Mouse (Mus musculus) ES-E14 (cell line): ENCODE data around the gene Mei1. TPM values are rescaled to one million over a fixed set of nuclear protein-coding genes. Genes with fewer than 3 reads are reported as not detected.

ENCODE experiments used
- DNase-seq: peaks from one replicate; pipeline ENCODE4 v3.0.0-alpha.2; 2013; ENCODE audit warnings: low read depth, low spot score
- H3K27ac ChIP-seq: 2 replicates; pipeline ENCODE4 v1.5.1; 2012; ENCODE audit warnings: low read depth, mild to moderate bottlenecking, low read length, moderate library complexity, mixed read lengths; ENCODE audit not compliant: poor library complexity, insufficient read depth, severe bottlenecking
- H3K36me3 ChIP-seq: 2 replicates; pipeline ENCODE4 v1.6.1; 2012; ENCODE audit warnings: mild to moderate bottlenecking, low read length, moderate library complexity, mixed read lengths; ENCODE audit not compliant: control insufficient read depth, poor library complexity, insufficient read depth, severe bottlenecking
- H3K4me1 ChIP-seq, 2 experiments: fragments of 150-350 bp in 1 of 2; sonication (generic) in 1 of 2; 2 replicates each; pipeline ENCODE4 v1.6.1; 2012; ENCODE audit warnings: low read length in 2 of 2, mild to moderate bottlenecking in 1 of 2, mixed read lengths in 1 of 2; ENCODE audit not compliant: control insufficient read depth in 2 of 2, insufficient read depth in 2 of 2, poor library complexity in 1 of 2
- H3K4me3 ChIP-seq, 2 experiments: fragments of 150-350 bp in 1 of 2; sonication (generic) in 1 of 2; 2 replicates each; pipeline ENCODE4 v1.5.1; 2012; ENCODE audit warnings: low read length in 2 of 2, low read depth in 1 of 2, mild to moderate bottlenecking in 1 of 2, mixed read lengths in 1 of 2; ENCODE audit not compliant: insufficient read depth in 1 of 2, poor library complexity in 1 of 2, severe bottlenecking in 1 of 2
- H3K9ac ChIP-seq: 2 replicates; pipeline ENCODE4 v1.6.1; 2012; ENCODE audit warnings: low read depth, mild to moderate bottlenecking, low read length, mixed read lengths; ENCODE audit not compliant: poor library complexity, insufficient read depth, severe bottlenecking
- H3K9me3 ChIP-seq: fragments of 150-350 bp; sonication (generic); 2 replicates; pipeline ENCODE4 v1.6.1; 2012; ENCODE audit warnings: low read depth, mild to moderate bottlenecking, low read length; ENCODE audit not compliant: control insufficient read depth, insufficient read depth
- CHD2 ChIP-seq: IDR thresholded peaks from 2 replicates; pipeline ENCODE4 v1.6.1; 2014; ENCODE audit warnings: mild to moderate bottlenecking, low read depth, low read length, inconsistent platforms
- HCFC1 ChIP-seq: IDR thresholded peaks from 2 replicates; pipeline ENCODE4 v1.6.1; 2012; ENCODE audit warnings: low read length, inconsistent platforms, borderline replicate concordance; ENCODE audit not compliant: insufficient read depth
- MAFK ChIP-seq: IDR thresholded peaks from 2 replicates; pipeline ENCODE4 v1.6.1; 2014; ENCODE audit warnings: mild to moderate bottlenecking, low read depth, low read length, inconsistent platforms; ENCODE audit not compliant: insufficient read depth
- ZC3H11A ChIP-seq: IDR thresholded peaks from 2 replicates; pipeline ENCODE4 v1.6.1; 2012; ENCODE audit warnings: low read depth, mild to moderate bottlenecking, inconsistent platforms, low read length, borderline replicate concordance
- ZNF384 ChIP-seq: IDR thresholded peaks from 2 replicates; pipeline ENCODE4 v1.6.1; 2012; ENCODE audit warnings: low read depth, low read length, inconsistent platforms
- in situ Hi-C, 2 experiments: fragments of 600-800 bp; cut with MboI; formaldehyde crosslinking; loops; one replicate each; pipeline ENCODE4 v1.15.1; 2025; ENCODE audit warnings: low sequenced_read_pairs in 2 of 2, inconsistent platforms in 1 of 2; ENCODE audit not compliant: unreplicated experiment in 2 of 2
- total RNA-seq: library from RNA; depleted of rRNA; stranded (reverse); fragments of 300-350 nt; gene quantifications from 2 replicates; pipeline ENCODE4 v1.2.3, GENCODE M21; 2012

The Mei1 gene
- total RNA-seq, 1 experiment, result 0.40 TPM

DNA sequence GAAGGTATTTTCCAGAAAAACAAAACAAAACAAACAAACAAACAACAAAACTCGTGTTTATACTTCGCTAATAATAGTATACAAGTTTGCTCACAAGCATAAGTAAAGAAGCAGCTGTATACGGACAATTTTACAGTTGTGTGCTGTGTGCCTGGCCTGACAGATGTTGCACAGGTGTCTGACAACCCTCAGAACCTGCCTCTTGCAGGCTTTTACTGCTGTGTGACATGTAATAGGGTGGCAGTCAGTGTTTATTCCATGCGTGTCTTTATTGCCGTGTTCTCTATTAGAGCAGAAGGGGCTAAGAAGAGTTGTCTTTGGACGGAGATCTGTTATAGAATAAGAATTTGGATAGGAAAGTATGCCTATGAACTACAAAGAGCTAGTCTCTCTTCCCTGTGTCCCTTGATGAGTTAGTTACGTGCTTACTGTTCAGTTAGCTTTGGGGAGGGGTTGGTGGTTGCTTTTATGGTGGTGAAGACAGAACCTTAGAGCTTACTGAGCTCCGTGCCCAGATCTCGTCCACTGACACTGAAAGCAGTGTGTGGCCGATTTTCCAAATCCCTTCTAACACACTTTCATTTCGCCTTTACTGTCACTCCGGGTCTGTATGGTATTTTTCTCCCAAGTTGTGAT lies 92.3 kb downstream of the Mei1 start:
- no peak for TF ChIP-seq HCFC1
- no peak for TF ChIP-seq ZNF384
- no peak for TF ChIP-seq ZC3H11A
- TF ChIP-seq CHD2, result no peak
- TF ChIP-seq MAFK, result no peak
- Histone ChIP-seq H3K36me3 (peaks cover 5% of the 10 kb centered on the region; the same call in 1 of the 2 replicates), H3K27ac (no peak overlapping the region), H3K4me3 (no peak overlapping the region), H3K4me1 (peaks cover 13 to 31% of the 10 kb centered on the region in 2 experiments; a peak in 3 of 4 replicates), H3K9ac (no peak overlapping the region), H3K9me3 (no peaks in the 10 kb centered on the region)
- no peak for DNase-seq
- in situ Hi-C loops, result no loop called here

DNA sequence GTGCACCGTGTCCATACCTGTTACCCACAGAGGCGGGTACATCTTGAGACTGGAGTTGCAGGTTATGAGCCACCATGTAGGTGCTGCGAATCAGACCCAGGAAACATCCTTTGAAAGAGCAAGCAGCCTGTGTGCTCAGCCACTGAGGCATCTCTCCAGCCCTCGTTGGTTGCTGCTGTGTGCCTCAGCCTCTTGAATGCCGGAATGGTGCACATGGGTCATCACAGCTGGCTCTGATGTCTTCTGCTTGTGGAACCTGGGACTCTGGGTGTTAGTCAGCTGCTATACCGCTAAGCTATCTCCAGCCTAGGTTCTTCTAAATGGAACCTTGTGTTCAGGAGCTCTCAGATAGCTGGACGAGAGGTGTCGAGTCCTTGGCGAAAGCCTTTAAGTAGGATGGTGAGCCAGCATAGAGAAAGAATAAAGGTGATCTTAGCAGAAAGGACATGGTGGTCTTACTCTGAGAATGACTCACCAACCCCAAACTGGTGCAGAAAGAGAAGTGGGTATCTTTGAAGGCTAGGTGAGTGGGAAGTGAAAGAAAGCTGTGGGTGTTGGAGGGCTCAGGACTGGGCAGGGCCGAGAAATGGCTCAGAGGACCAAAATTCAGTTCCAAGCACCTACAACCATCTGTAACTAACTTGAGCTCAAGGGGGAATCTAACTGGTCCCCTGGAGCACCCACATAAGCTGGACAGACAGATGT lies 93.7 kb downstream of the Mei1 start:
- no peak for DNase-seq
- Histone ChIP-seq H3K9ac (no peak overlapping the region), H3K9me3 (no peaks in the 10 kb centered on the region), H3K27ac (no peak overlapping the region), H3K36me3 (peaks cover 6% of the 10 kb centered on the region; the same call in 1 of the 2 replicates), H3K4me3 (no peak overlapping the region), H3K4me1 (peaks cover 15 to 36% of the 10 kb centered on the region in 2 experiments)
- no peak for TF ChIP-seq ZC3H11A
- TF ChIP-seq MAFK, result no peak
- TF ChIP-seq ZNF384, result no peak
- no peak for TF ChIP-seq HCFC1
- no peak for TF ChIP-seq CHD2
- in situ Hi-C loops, result no loop called here

DNA sequence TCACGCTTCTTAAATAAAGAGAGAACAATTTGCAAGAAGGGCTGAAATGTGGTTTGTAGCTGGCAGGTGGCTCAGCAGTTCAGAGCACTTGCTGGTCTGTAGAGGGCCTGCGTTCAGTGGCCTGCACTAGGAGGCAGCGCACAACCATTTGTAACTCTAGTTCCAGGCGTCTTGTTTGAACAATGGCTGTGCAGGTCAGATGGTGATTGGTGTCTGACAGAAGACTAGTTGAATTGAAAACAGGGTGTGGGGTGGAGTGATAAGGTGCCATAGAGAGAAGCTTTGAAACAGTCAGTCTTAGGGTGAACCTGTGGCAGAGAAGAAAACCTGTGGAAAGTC lies 94.2 kb downstream of the Mei1 start:
- H3K9ac ChIP-seq, result no peak overlapping the region
- no peaks in the 10 kb centered on the region for H3K9me3 ChIP-seq
- TF ChIP-seq HCFC1 (no peak), MAFK (no peak), ZNF384 (no peak), ZC3H11A (no peak), CHD2 (no peak)
- peaks cover 13 to 37% of the 10 kb centered on the region in 2 experiments for H3K4me1 ChIP-seq
- no peak overlapping the region; the same call in 1 of the 2 replicates for H3K27ac ChIP-seq
- no peak for DNase-seq
- H3K4me3 ChIP-seq, result no peak overlapping the region
- in situ Hi-C loops, result no loop called here
- H3K36me3 ChIP-seq, result peaks cover 7% of the 10 kb centered on the region; the same call in 1 of the 2 replicates

DNA sequence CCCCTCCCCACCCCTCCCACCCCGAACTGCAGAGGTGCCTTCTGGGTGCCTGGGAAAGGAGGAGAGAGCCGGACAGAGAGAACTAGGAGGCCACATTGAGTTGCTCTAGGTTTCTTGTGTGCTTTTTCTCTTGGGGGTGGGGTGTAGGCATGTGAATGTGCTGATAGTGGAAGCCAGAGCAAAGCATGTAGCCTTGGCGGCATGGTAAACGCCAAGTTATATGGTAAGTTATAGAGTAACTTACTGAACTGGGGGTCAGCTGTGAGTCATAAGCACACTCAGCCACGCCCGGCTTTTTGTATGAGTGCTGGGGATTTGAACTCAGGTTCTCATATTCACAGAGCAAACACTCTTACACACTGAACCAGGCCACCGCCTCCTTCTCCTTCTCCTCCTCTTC lies 94.7 kb downstream of the Mei1 start:
- peaks cover 17 to 35% of the 10 kb centered on the region in 2 experiments for H3K4me1 ChIP-seq
- H3K36me3 ChIP-seq, result peaks cover 7% of the 10 kb centered on the region; the same call in 1 of the 2 replicates
- peak overlapping the region; percentile 2; the same call in 1 of the 2 replicates for H3K9ac ChIP-seq
- no peak overlapping the region; the same call in 1 of the 2 replicates for H3K27ac ChIP-seq
- H3K9me3 ChIP-seq, result no peaks in the 10 kb centered on the region
- DNase-seq, result no peak
- peak overlapping the region in 1 of 2 experiments; percentile 15; a peak in 1 of 4 replicates for H3K4me3 ChIP-seq
- TF ChIP-seq ZC3H11A, result no peak
- in situ Hi-C loops, result no loop called here
